Mouse (Mus musculus) stomach, postnatal 0 days (tissue): Measurements from ENCODE around the gene Gm12185.
"Not testable (repeated sequence)": the region's sequence is repeated elsewhere in the genome, so short reads cannot be mapped to it uniquely, and the experiment has no call there.

Experiments
- CTCF ChIP-seq: IDR thresholded peaks from 2 replicates; pipeline ENCODE4 v1.5.1; 2016; ENCODE audit warnings: antibody characterized with exemption, low read depth, mild to moderate bottlenecking, moderate library complexity
- EP300 ChIP-seq: optimal IDR thresholded peaks from 2 replicates; pipeline ENCODE3; 2016; ENCODE audit warnings: antibody characterized with exemption

DNA sequence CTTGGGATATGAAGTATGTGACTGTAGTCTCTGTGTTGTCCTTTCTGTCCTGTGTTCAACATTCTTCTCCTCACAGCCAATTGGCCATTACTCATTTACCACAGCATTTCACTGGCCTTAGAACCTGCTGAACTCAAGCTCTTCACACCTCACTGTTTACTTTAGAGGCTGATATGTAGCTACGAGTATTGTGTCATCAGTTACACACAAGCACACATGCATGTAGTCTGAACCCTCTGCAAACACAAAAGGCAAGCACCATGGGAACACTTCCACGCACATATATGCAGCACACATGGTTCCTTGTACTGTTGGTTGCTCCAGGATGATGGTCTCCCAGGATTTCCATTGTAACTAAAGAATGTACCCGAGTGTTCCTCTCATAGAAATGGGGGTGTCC lies 56.7 kb downstream of the Gm12185 start:
- not testable (repeated sequence) for TF ChIP-seq CTCF, EP300
